Comparison of ENCODE assay signal across 13 mouse cellular contexts in the genomic region with DNA sequence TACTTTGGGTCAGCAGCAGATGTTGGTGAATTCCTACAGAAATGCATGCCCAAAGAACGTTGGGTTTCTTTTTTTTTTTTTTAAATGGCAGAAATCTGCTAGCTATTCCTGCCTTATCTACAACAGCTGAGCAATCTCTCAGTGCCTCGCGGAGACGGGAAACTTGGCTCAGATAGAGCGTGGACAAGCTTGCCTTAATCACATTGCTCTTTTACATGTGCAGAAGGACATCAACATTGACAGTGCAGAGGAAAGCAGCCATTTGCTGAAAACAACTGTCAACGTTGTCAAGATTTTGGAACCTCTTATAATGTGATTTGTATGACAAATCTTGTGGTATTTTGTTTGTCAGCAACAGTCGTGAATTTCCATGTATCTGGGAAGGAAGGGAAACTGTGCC. TPM values are rescaled to one million over a fixed set of nuclear protein-coding genes. Genes with fewer than 3 reads are reported as not detected.
DNase-seq lines count a peak whose midpoint lies in the region; ATAC-seq and TF ChIP-seq lines count a peak whose summit lies in the region.
"Had no signal": no experiment of that assay in that cellular context is flagged by ENCODE, and none has a peak within 500 bp of the region (broad histone marks: within the 10 kb centered on the region; RNA-seq: fewer than 3 reads in every experiment).

No protein-coding gene starts in this region.

- no peak for TF ChIP-seq POLR2A in myocyte (IDR thresholded peaks at IDR 0.05; ENCODE audit: insufficient read length, low read depth)

- H3K36me3 ChIP-seq in lung, embryonic 14.5 days (ENCODE audit: insufficient read depth), result no peaks in the 10 kb centered on the region
- no peaks in the 10 kb centered on the region for H3K36me3 ChIP-seq in myocyte (ENCODE audit: control insufficient read depth, insufficient read depth)
- no peaks in the 10 kb centered on the region for H3K36me3 ChIP-seq in stomach, postnatal 0 days (ENCODE audit: control insufficient read depth, insufficient read depth, low read length)
- H3K36me3 ChIP-seq: intestine, embryonic 15.5 days; neural tube, embryonic 12.5 days had no signal

- H3K9me3 ChIP-seq in lung, embryonic 14.5 days (ENCODE audit: low read depth, low read length), result no peaks in the 10 kb centered on the region
- H3K9me3 ChIP-seq in stomach, postnatal 0 days (ENCODE audit: control insufficient read depth, low read length), result no peaks in the 10 kb centered on the region
- H3K9me3 ChIP-seq: intestine, embryonic 15.5 days; neural tube, embryonic 12.5 days had no signal

- H3K9ac ChIP-seq in lung, embryonic 14.5 days, result no peak overlapping the region
- no peak overlapping the region for H3K9ac ChIP-seq in stomach, postnatal 0 days (ENCODE audit: low read length)
- H3K9ac ChIP-seq: intestine, embryonic 15.5 days; liver, embryonic 14.5 days; neural tube, embryonic 12.5 days had no signal

- 32% methylated on average over 7 of the region's 7 CpGs for WGBS in lung, embryonic 14.5 days
- WGBS in stomach, postnatal 0 days, result 47% methylated on average over 7 of the region's 7 CpGs

- no peak for DNase-seq in frontal cortex, postnatal 25 days (ENCODE audit: low spot score in 2 of 2)
- peak; percentile 77 for DNase-seq in lung, embryonic 14.5 days
- no peak for DNase-seq in lung, postnatal 25 days (ENCODE audit: low spot score)
- peak; percentile 9 to 25 for DNase-seq in frontal cortex, adult 2 months (ENCODE audit: extremely low spot score in 1 of 2, low spot score in 1 of 2)
- DNase-seq in stomach, postnatal 0 days (ENCODE audit: low spot score), result no peak
- no peak for DNase-seq in kidney, adult 8-10 months
- DNase-seq: thymus, postnatal 4 days had no signal

- H3K27me3 ChIP-seq in lung, embryonic 14.5 days (ENCODE audit: insufficient read depth, low read length), result no peaks in the 10 kb centered on the region
- no peaks in the 10 kb centered on the region for H3K27me3 ChIP-seq in myocyte (ENCODE audit: control insufficient read depth, insufficient read depth, insufficient read length)
- no peaks in the 10 kb centered on the region for H3K27me3 ChIP-seq in stomach, postnatal 0 days (ENCODE audit: control insufficient read depth, insufficient read depth, low read length)
- H3K27me3 ChIP-seq: intestine, embryonic 15.5 days; neural tube, embryonic 12.5 days had no signal

- peak overlapping the region; percentile 18; the same call in 1 of the 2 replicates for H3K4me2 ChIP-seq in lung, embryonic 14.5 days
- peak overlapping the region; percentile 32 for H3K4me2 ChIP-seq in myocyte (ENCODE audit: low read depth)
- H3K4me2 ChIP-seq in stomach, postnatal 0 days (replicated peaks; ENCODE audit: low read depth), result no peak overlapping the region
- H3K4me2 ChIP-seq: intestine, embryonic 15.5 days; midbrain, embryonic 11.5 days; neural tube, embryonic 12.5 days had no signal

- no peak overlapping the region for H3K4me3 ChIP-seq in lung, embryonic 14.5 days (ENCODE audit: low read depth, low read length)
- H3K4me3 ChIP-seq in myocyte, result no peak overlapping the region
- H3K4me3 ChIP-seq in stomach, postnatal 0 days (ENCODE audit: low read depth, low read length), result no peak overlapping the region
- H3K4me3 ChIP-seq: intestine, embryonic 15.5 days; neural tube, embryonic 12.5 days had no signal

- H3K79me2 ChIP-seq in myocyte (ENCODE audit: control insufficient read depth, insufficient read depth), result no peaks in the 10 kb centered on the region

- TF ChIP-seq EP300 in stomach, postnatal 0 days (optimal IDR thresholded peaks at IDR 0.05), result no peak

- peak; percentile 63 for ATAC-seq in frontal cortex, adult (ENCODE audit: low TSS enrichment)
- ATAC-seq in lung, embryonic 14.5 days (ENCODE audit: insufficient read depth), result peak; percentile 83
- no peak for ATAC-seq in stomach, postnatal 0 days (ENCODE audit: low FRiP score, low TSS enrichment)
- ATAC-seq: intestine, embryonic 15.5 days had no signal

- H3K4me1 ChIP-seq in lung, embryonic 14.5 days (ENCODE audit: insufficient read depth), result no peaks in the 10 kb centered on the region
- no peaks in the 10 kb centered on the region for H3K4me1 ChIP-seq in stomach, postnatal 0 days (replicated peaks; ENCODE audit: control insufficient read depth, insufficient read depth)
- H3K4me1 ChIP-seq: intestine, embryonic 15.5 days; neural tube, embryonic 12.5 days had no signal

- no peak overlapping the region for H3ac ChIP-seq in myocyte (ENCODE audit: control insufficient read depth, insufficient read length)

- H3K27ac ChIP-seq in lung, embryonic 14.5 days (ENCODE audit: low read depth), result no peak overlapping the region
- H3K27ac ChIP-seq in stomach, postnatal 0 days (replicated peaks), result no peak overlapping the region
- H3K27ac ChIP-seq: intestine, embryonic 15.5 days; liver, embryonic 14.5 days; neural tube, embryonic 12.5 days had no signal

- TF ChIP-seq CTCF in lung, embryonic 14.5 days (IDR thresholded peaks at IDR 0.05; ENCODE audit: low read depth), result no peak
- TF ChIP-seq CTCF in stomach, postnatal 0 days (IDR thresholded peaks at IDR 0.05; ENCODE audit: low read depth), result no peak

TF ChIP-seq in myocyte, 11 proteins besides CTCF, POLR2A, EP300 and RAD21:
- TF ChIP-seq SRF (IDR thresholded peaks at IDR 0.05; ENCODE audit: control insufficient read depth, insufficient read length, low read depth) (no peak), TCF3 (IDR thresholded peaks at IDR 0.05; ENCODE audit: insufficient read length, low read depth) (no peak), MYOG (IDR thresholded peaks at IDR 0.05; ENCODE audit: control insufficient read depth in 1 of 3, insufficient read depth in 1 of 3, insufficient read length in 2 of 3, low read depth in 2 of 3) (no peak), E2F4 (IDR thresholded peaks at IDR 0.05; ENCODE audit: insufficient read depth) (no peak), TCF12 (IDR thresholded peaks at IDR 0.05; ENCODE audit: insufficient read depth, poor library complexity, severe bottlenecking) (no peak), MYOD1 (IDR thresholded peaks at IDR 0.05; ENCODE audit: control insufficient read depth in 1 of 3, insufficient read length in 2 of 3, low read depth in 2 of 3) (no peak), CEBPB (IDR thresholded peaks at IDR 0.05; ENCODE audit: insufficient read depth, poor library complexity, severe bottlenecking) (no peak), REST (IDR thresholded peaks at IDR 0.05; ENCODE audit: insufficient read depth, insufficient read length) (no peak), POLR2AphosphoS2 (IDR thresholded peaks at IDR 0.05; ENCODE audit: insufficient read length, low read depth) (no peak)
TF ChIP-seq in myocyte: peak in this region for 0.

RNA-seq across cellular contexts. Expression of a gene that starts 22.5 kb away (rescaled TPM):
- polyA plus RNA-seq in lung, embryonic 14.5 days (2014; fragmentation: Nextera tagmentation; extraction: Ambion mirVana), result 55.9 and 59.9 TPM in 2 replicates
- polyA plus RNA-seq in frontal cortex, adult 2 months (2012; rRNA removed), result 215 and 258 TPM in 2 replicates
- 49.0 TPM for polyA plus RNA-seq in myocyte (2012; fragmentation: generic; extraction: Trizol)
- 18.4 and 22.7 TPM in 2 replicates for polyA plus RNA-seq in stomach, postnatal 0 days (2015; fragmentation: Nextera tagmentation; extraction: Ambion mirVana)

Comparison
In these comparisons a context has a peak if more than half of its experiments do, and no peak if none do; other contexts are left out.
1. DNase-seq: peak in lung, embryonic 14.5 days (single experiment) and frontal cortex, adult 2 months (2 of 2); none in frontal cortex, postnatal 25 days (0 of 2), lung, postnatal 25 days (single experiment), stomach, postnatal 0 days (single experiment) and kidney, adult 8-10 months (0 of 2).